Mouse (Mus musculus): ENCODE data around the gene Zfp488. TPM values are rescaled to one million over a fixed set of nuclear protein-coding genes. Genes with fewer than 3 reads are reported as not detected.

Zfp488 gene
- not detected in 2 replicates for polyA plus RNA-seq (2012)

- TF ChIP-seq GATA1 (IDR thresholded peaks at IDR 0.05; ENCODE audit: low read length): no peak
Observed at GRCm38 (mm10) chr14:33978604-33979059, at the start of gene Zfp488. Gene Zfp488 (minus strand): TSS chr14:33978764.

- TF ChIP-seq GATA1 (IDR thresholded peaks at IDR 0.05; ENCODE audit: low read length): no peak
Observed at GRCm38 (mm10) chr14:34026710-34027109, 48.1 kb upstream of the Zfp488 start.

- TF ChIP-seq GATA1 (IDR thresholded peaks at IDR 0.05; ENCODE audit: low read length): no peak
Observed at GRCm38 (mm10) chr14:34016938-34017337, 38.4 kb upstream of the Zfp488 start.

- no peak for TF ChIP-seq GATA1 (IDR thresholded peaks at IDR 0.05; ENCODE audit: low read length)
Observed at GRCm38 (mm10) chr14:34016381-34016780, 37.8 kb upstream of the Zfp488 start, which contains the start of gene Gm5460. Gene Gm5460 (plus strand): TSS chr14:34016758.

GRCm38 (mm10) chr14:34015063-34015462 is 36.5 kb upstream of the Zfp488 start, which contains the start of gene Gm30083:
Gene Gm30083 (minus strand): TSS chr14:34015182.
- TF ChIP-seq GATA1 (IDR thresholded peaks at IDR 0.05; ENCODE audit: low read length): no peak

- no peak for TF ChIP-seq GATA1 (IDR thresholded peaks at IDR 0.05; ENCODE audit: low read length)
Observed at GRCm38 (mm10) chr14:34002358-34002757, 23.8 kb upstream of the Zfp488 start.

- TF ChIP-seq GATA1 (IDR thresholded peaks at IDR 0.05; ENCODE audit: low read length): no peak
Observed at GRCm38 (mm10) chr14:34001445-34001844, 22.9 kb upstream of the Zfp488 start.

GRCm38 (mm10) chr14:34000076-34000475 is 21.5 kb upstream of the Zfp488 start:
- no peak for TF ChIP-seq GATA1 (IDR thresholded peaks at IDR 0.05; ENCODE audit: low read length)

GRCm38 (mm10) chr14:33997427-33997826 is 18.9 kb upstream of the Zfp488 start:
- TF ChIP-seq GATA1 (IDR thresholded peaks at IDR 0.05; ENCODE audit: low read length): no peak

- TF ChIP-seq GATA1 (IDR thresholded peaks at IDR 0.05; ENCODE audit: low read length): no peak
Observed at GRCm38 (mm10) chr14:33993521-33994289, 15.1 kb upstream of the Zfp488 start.

GRCm38 (mm10) chr14:33993051-33993450 is 14.5 kb upstream of the Zfp488 start:
- no peak for TF ChIP-seq GATA1 (IDR thresholded peaks at IDR 0.05; ENCODE audit: low read length)

GRCm38 (mm10) chr14:33991971-33992370 is 13.4 kb upstream of the Zfp488 start:
- TF ChIP-seq GATA1 (IDR thresholded peaks at IDR 0.05; ENCODE audit: low read length): no peak

- TF ChIP-seq GATA1 (IDR thresholded peaks at IDR 0.05; ENCODE audit: low read length): no peak
Observed at GRCm38 (mm10) chr14:33989201-33989600, 10.6 kb upstream of the Zfp488 start.

GRCm38 (mm10) chr14:33977748-33978147 is 816 bp downstream of the Zfp488 start:
- TF ChIP-seq GATA1 (IDR thresholded peaks at IDR 0.05; ENCODE audit: low read length): no peak

GRCm38 (mm10) chr14:33974752-33975151 is 3.8 kb downstream of the Zfp488 start:
- TF ChIP-seq GATA1 (IDR thresholded peaks at IDR 0.05; ENCODE audit: low read length): no peak

- no peak for TF ChIP-seq GATA1 (IDR thresholded peaks at IDR 0.05; ENCODE audit: low read length)
Observed at GRCm38 (mm10) chr14:33972679-33973078, 5.9 kb downstream of the Zfp488 start.

- no peak for TF ChIP-seq GATA1 (IDR thresholded peaks at IDR 0.05; ENCODE audit: low read length)
Observed at GRCm38 (mm10) chr14:33965675-33966074, 12.9 kb downstream of the Zfp488 start.
